Mouse (Mus musculus) CH12.LX (cell line): ENCODE results near the gene Sorcs1. TPM values are rescaled to one million over a fixed set of nuclear protein-coding genes. Genes with fewer than 3 reads are reported as not detected.

Source experiments
- DNase-seq: peaks from one replicate; pipeline ENCODE4 v3.0.0-alpha.2; 2013; ENCODE audit errors: extremely low read depth
- H3K27ac ChIP-seq: 2 replicates; pipeline ENCODE4 v1.5.1; 2012; ENCODE audit warnings: low read depth, mild to moderate bottlenecking, control low read depth, moderate library complexity; ENCODE audit not compliant: insufficient read depth
- H3K27me3 ChIP-seq: replicated peaks from 2 replicates; pipeline ENCODE3; 2012; ENCODE audit warnings: inconsistent platforms
- H3K36me3 ChIP-seq, 2 experiments: replicated peaks in 1 of 2; 2 replicates each; pipeline versions ENCODE3 to v1.6.1; 2012; ENCODE audit warnings: inconsistent platforms in 1 of 2, low read length in 1 of 2, mild to moderate bottlenecking in 1 of 2, mixed read lengths in 1 of 2, moderate library complexity in 1 of 2; ENCODE audit not compliant: control insufficient read depth in 1 of 2, insufficient read depth in 1 of 2
- H3K4me1 ChIP-seq, 2 experiments: 2 replicates each; pipeline ENCODE4 v1.6.1; 2012; ENCODE audit warnings: inconsistent platforms in 1 of 2, moderate library complexity in 1 of 2; ENCODE audit not compliant: insufficient read depth in 2 of 2, control insufficient read depth in 1 of 2
- H3K4me2 ChIP-seq: 2 replicates; pipeline ENCODE4 v1.6.1; 2012; ENCODE audit warnings: low read depth, mild to moderate bottlenecking, control low read depth; ENCODE audit not compliant: poor library complexity, insufficient read depth, severe bottlenecking
- H3K4me3 ChIP-seq, 3 experiments: fragments of 150-350 bp in 1 of 3; sonication (generic) in 1 of 3; replicated peaks in 1 of 3; 2 replicates each; pipeline versions ENCODE3 to v1.5.1; 2011 to 2012; ENCODE audit warnings: low read depth in 2 of 3, low read length in 2 of 3, mild to moderate bottlenecking in 2 of 3, moderate library complexity in 2 of 3, control low read depth in 1 of 3, improper control_type of control experiment in 1 of 3, inconsistent platforms in 1 of 3, mixed read lengths in 1 of 3; ENCODE audit not compliant: poor library complexity in 1 of 3
- H3K79me2 ChIP-seq: replicated peaks from 2 replicates; pipeline ENCODE4 v1.6.1; 2012; ENCODE audit warnings: mild to moderate bottlenecking, moderate library complexity; ENCODE audit not compliant: control insufficient read depth, poor library complexity, insufficient read depth, severe bottlenecking; ENCODE audit errors: extremely low read depth
- H3K9ac ChIP-seq: 2 replicates; pipeline ENCODE4 v1.6.1; 2012; ENCODE audit warnings: low read depth, mild to moderate bottlenecking, control low read depth, moderate library complexity; ENCODE audit not compliant: insufficient read depth
- H3K9me3 ChIP-seq: replicated peaks from 2 replicates; pipeline ENCODE3; 2012; ENCODE audit warnings: low read length, inconsistent platforms, mixed read lengths
- BHLHE40 ChIP-seq: IDR thresholded peaks from 2 replicates; pipeline ENCODE4 v1.6.1; 2011; ENCODE audit warnings: mild to moderate bottlenecking, low read depth, low read length, improper control_type of control experiment
- CTCF ChIP-seq, 2 experiments: IDR thresholded peaks in 1 of 2; conservative IDR thresholded peaks in 1 of 2; 2 replicates each; pipeline ENCODE4 v1.5.1; 2011 to 2012; ENCODE audit warnings: low read depth in 2 of 2, low read length in 2 of 2, improper control_type of control experiment in 1 of 2, inconsistent platforms in 1 of 2, mild to moderate bottlenecking in 1 of 2, moderate library complexity in 1 of 2
- ELF1 ChIP-seq: IDR thresholded peaks from 2 replicates; pipeline ENCODE4 v1.6.1; 2014; ENCODE audit warnings: low read depth, mild to moderate bottlenecking, inconsistent platforms, low read length, improper control_type of control experiment
- EP300 ChIP-seq: IDR thresholded peaks from 2 replicates; pipeline ENCODE4 v1.6.1; 2011; ENCODE audit warnings: low read length, improper control_type of control experiment
- ETS1 ChIP-seq: conservative IDR thresholded peaks from 2 replicates; pipeline ENCODE4 v1.6.1; 2012; ENCODE audit warnings: low read depth, mild to moderate bottlenecking, inconsistent platforms, low read length, improper control_type of control experiment, moderate library complexity
- GABPA ChIP-seq: IDR thresholded peaks from 2 replicates; pipeline ENCODE4 v1.6.1; 2012; ENCODE audit warnings: low read depth, low read length, improper control_type of control experiment, inconsistent platforms; ENCODE audit not compliant: insufficient replicate concordance
- HCFC1 ChIP-seq: IDR thresholded peaks from 2 replicates; pipeline ENCODE4 v1.6.1; 2012; ENCODE audit warnings: low read depth, mild to moderate bottlenecking, inconsistent platforms, low read length, improper control_type of control experiment
- JUND ChIP-seq: conservative IDR thresholded peaks from 2 replicates; pipeline ENCODE4 v1.6.1; 2011; ENCODE audit warnings: low read depth, low read length, improper control_type of control experiment
- MAFK ChIP-seq: IDR thresholded peaks from 2 replicates; pipeline ENCODE4 v1.6.1; 2011; ENCODE audit warnings: low read length, improper control_type of control experiment; ENCODE audit not compliant: insufficient replicate concordance
- MAX ChIP-seq: IDR thresholded peaks from 2 replicates; pipeline ENCODE4 v1.6.1; 2011; ENCODE audit warnings: low read length, improper control_type of control experiment
- MXI1 ChIP-seq: IDR thresholded peaks from 2 replicates; pipeline ENCODE4 v1.6.1; 2011; ENCODE audit warnings: mild to moderate bottlenecking, low read depth, low read length, improper control_type of control experiment
- MYC ChIP-seq: IDR thresholded peaks from 2 replicates; pipeline ENCODE4 v1.6.1; 2011; ENCODE audit warnings: low read depth, mild to moderate bottlenecking, improper control_type of control experiment, low read length
- NELFE ChIP-seq: IDR thresholded peaks from 2 replicates; pipeline ENCODE4 v1.6.1; 2011; ENCODE audit warnings: low read depth, low read length, improper control_type of control experiment
- NRF1 ChIP-seq: IDR thresholded peaks from 2 replicates; pipeline ENCODE4 v1.6.1; 2014; ENCODE audit warnings: low read depth, mild to moderate bottlenecking, inconsistent platforms, low read length, improper control_type of control experiment, moderate library complexity
- POLR2AphosphoS2 ChIP-seq: IDR thresholded peaks from 2 replicates; pipeline ENCODE4 v1.6.1; 2011; ENCODE audit warnings: low read depth, low read length, improper control_type of control experiment
- RAD21 ChIP-seq: IDR thresholded peaks from 2 replicates; pipeline ENCODE4 v1.6.1; 2011; ENCODE audit warnings: low read depth, mild to moderate bottlenecking, low read length, improper control_type of control experiment, moderate library complexity
- RCOR1 ChIP-seq: conservative IDR thresholded peaks from 2 replicates; pipeline ENCODE4 v1.6.1; 2012; ENCODE audit warnings: low read depth, mild to moderate bottlenecking, inconsistent platforms, low read length, improper control_type of control experiment
- TBP ChIP-seq: conservative IDR thresholded peaks from 2 replicates; pipeline ENCODE4 v1.6.1; 2011; ENCODE audit warnings: low read depth, low read length, improper control_type of control experiment
- UBTF ChIP-seq: IDR thresholded peaks from 2 replicates; pipeline ENCODE4 v1.6.1; 2012; ENCODE audit warnings: low read depth, mild to moderate bottlenecking, inconsistent platforms, low read length, improper control_type of control experiment, moderate library complexity
- USF1 ChIP-seq: IDR thresholded peaks from 2 replicates; pipeline ENCODE4 v1.6.1; 2014; ENCODE audit warnings: low read depth, mild to moderate bottlenecking, inconsistent platforms, low read length, improper control_type of control experiment
- USF2 ChIP-seq: conservative IDR thresholded peaks from 2 replicates; pipeline ENCODE4 v1.6.1; 2011; ENCODE audit warnings: low read depth, low read length, improper control_type of control experiment
- ZMIZ1 ChIP-seq: IDR thresholded peaks from 2 replicates; pipeline ENCODE4 v1.6.1; 2012; ENCODE audit warnings: low read depth, mild to moderate bottlenecking, inconsistent platforms, low read length, improper control_type of control experiment
- ZNF384 ChIP-seq: IDR thresholded peaks from 2 replicates; pipeline ENCODE4 v1.6.1; 2012; ENCODE audit warnings: low read depth, low read length, improper control_type of control experiment, inconsistent platforms
- dilution Hi-C: fragments of 300-500 bp; cut with MboI; formaldehyde crosslinking; loops from 2 replicates; pipeline ENCODE4 v1.14.3; 2020; ENCODE audit warnings: low sequenced_read_pairs; ENCODE audit not compliant: extremely low pct_unique_long_range_greater_than_20kb, extremely low pct_ligation_motif_present
- in situ Hi-C: fragments of 300-500 bp; cut with MboI; formaldehyde crosslinking; loops from 3 replicates; pipeline ENCODE4 v1.14.3; 2019; ENCODE audit warnings: low sequenced_read_pairs, low pct_ligation_motif_present, low pct_unique_long_range_greater_than_20kb, mixed read lengths
- polyA plus RNA-seq: library from polyadenylated mRNA; unstranded; fragments of >175 nt; gene quantifications from 2 replicates; pipeline ENCODE4 v1.2.1, GENCODE M21; 2012; ENCODE audit warnings: low read depth; ENCODE audit not compliant: insufficient read length
- total RNA-seq, 2 experiments: library from RNA; depleted of rRNA; stranded (reverse); fragments of 300-350 nt in 1 of 2; fragments of >200 nt in 1 of 2; gene quantifications; 2 replicates each; pipeline ENCODE4 v1.2.3; 2012 to 2014

Gene Sorcs1
- total and polyA plus RNA-seq, 3 experiments: 0.08 TPM; not detected in 2

DNA sequence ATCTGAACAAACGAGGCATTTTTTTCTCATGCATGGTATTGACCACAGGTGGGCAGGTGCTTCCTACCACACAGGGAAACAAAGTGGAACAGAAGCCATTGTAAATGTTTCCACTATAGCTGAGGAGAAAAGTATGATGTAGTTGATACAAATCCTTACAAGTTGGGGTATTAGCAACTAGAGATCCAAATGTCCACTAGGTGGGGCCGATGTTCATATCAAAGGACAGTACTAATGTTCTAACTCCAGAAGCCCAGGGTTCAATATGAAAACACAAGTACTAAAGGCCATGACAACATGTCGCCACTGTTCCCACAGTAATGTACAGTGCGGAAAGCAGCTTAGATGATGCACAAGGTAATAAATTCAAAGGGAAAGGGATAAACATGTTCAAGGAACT is 506.6 kb downstream of the Sorcs1 start:
- no peaks in the 10 kb centered on the region for H3K36me3 ChIP-seq
- H3K9ac ChIP-seq: no peak overlapping the region
- dilution Hi-C loops (no loop called here), in situ Hi-C loops (no loop called here)
- DNase-seq: no peak
- H3K27ac ChIP-seq: no peak overlapping the region
- H3K27me3 ChIP-seq: no peaks in the 10 kb centered on the region
- peaks cover 44% of the 10 kb centered on the region for H3K9me3 ChIP-seq
- H3K79me2 ChIP-seq: no peaks in the 10 kb centered on the region
- TF ChIP-seq RCOR1: no peak
- TF ChIP-seq UBTF: no peak
- no peak for TF ChIP-seq MYC
- no peak for TF ChIP-seq ZNF384
- no peak for TF ChIP-seq USF2
- TF ChIP-seq EP300: no peak
- TF ChIP-seq MAFK: no peak
- TF ChIP-seq RAD21: peak; percentile 30
- TF ChIP-seq HCFC1: no peak
- peak in 1 of 2 experiments; percentile 45; a peak in 2 of 4 replicates for TF ChIP-seq CTCF (conservative IDR thresholded peaks at IDR 0.05 in 1 of 2, IDR thresholded peaks at IDR 0.05 in 1 of 2; ENCODE audit: low read depth in 2 of 2, low read length in 2 of 2)
- H3K4me3 ChIP-seq: no peak overlapping the region
- H3K4me2 ChIP-seq: no peak overlapping the region
- no peaks in the 10 kb centered on the region for H3K4me1 ChIP-seq

DNA sequence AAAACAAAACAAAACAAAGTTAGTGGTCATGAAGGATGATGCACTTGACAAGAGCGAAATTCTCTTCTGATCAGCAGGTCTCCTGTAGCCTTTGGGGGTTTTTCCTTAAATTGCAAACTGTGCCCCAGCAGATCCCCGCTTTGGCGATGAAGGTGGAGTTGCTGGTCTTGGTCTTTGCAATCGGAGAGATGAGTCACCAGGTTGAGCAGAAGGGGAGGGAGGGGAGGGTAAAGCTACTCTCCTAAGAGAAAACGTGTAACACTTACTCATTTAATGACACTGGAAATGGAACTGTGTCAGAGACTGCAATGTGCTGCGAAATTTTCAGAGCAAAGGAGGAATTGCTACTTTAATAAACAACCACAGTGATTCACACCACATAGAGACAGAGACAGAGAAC is 527.3 kb downstream of the Sorcs1 start:
- no peak overlapping the region for H3K27ac ChIP-seq
- no peak overlapping the region for H3K9ac ChIP-seq
- no peaks in the 10 kb centered on the region for H3K36me3 ChIP-seq
- H3K27me3 ChIP-seq: no peaks in the 10 kb centered on the region
- H3K9me3 ChIP-seq: peaks cover 66% of the 10 kb centered on the region
- H3K4me1 ChIP-seq: no peaks in the 10 kb centered on the region
- H3K4me2 ChIP-seq: no peak overlapping the region
- in situ Hi-C loops: no loop called here
- no peaks in the 10 kb centered on the region for H3K79me2 ChIP-seq
- TF ChIP-seq TBP: no peak
- TF ChIP-seq MAX: no peak
- TF ChIP-seq POLR2AphosphoS2: no peak
- TF ChIP-seq MXI1: no peak
- no peak for TF ChIP-seq GABPA
- no peak for TF ChIP-seq NRF1
- TF ChIP-seq MAFK: no peak
- TF ChIP-seq JUND: no peak
- TF ChIP-seq ELF1: no peak
- TF ChIP-seq BHLHE40: no peak
- no peak for TF ChIP-seq USF1
- TF ChIP-seq ZMIZ1: no peak
- TF ChIP-seq ETS1: no peak
- no peak for TF ChIP-seq HCFC1
- TF ChIP-seq NELFE: no peak
- no peak overlapping the region for H3K4me3 ChIP-seq
- DNase-seq: no peak
- dilution Hi-C loops: no loop called here
